Mouse (Mus musculus) kidney, postnatal 0 days (tissue): ENCODE measurements at regions not wholly inside any gene's neighbourhood (a gene's known extent, or its start where the extent isn't known, plus 50 kb on each side); places are given as distances from the start of the nearest gene placed in this dataset.

Experiments used
- ATAC-seq: fragments of 200-750 bp; cut with Nextera tagmentation; replicated peaks from 2 replicates; pipeline ENCODE4 v1.8.0; 2017; ENCODE audit warnings: low read depth, moderate number of reproducible peaks, moderate TSS enrichment, moderate library complexity; ENCODE audit not compliant: low FRiP score
- DNase-seq: peaks from one replicate; pipeline ENCODE4 v3.0.0-alpha.2; 2016; ENCODE audit warnings: low spot score
- H3K27ac ChIP-seq: fragments of 300-500 bp; sonication (generic); 2 replicates; pipeline ENCODE4 v1.5.1; 2014; ENCODE audit warnings: mild to moderate bottlenecking
- H3K27me3 ChIP-seq: fragments of 300-500 bp; sonication (generic); 2 replicates; pipeline ENCODE4 v1.6.1; 2014; ENCODE audit warnings: low read length, mixed read lengths; ENCODE audit not compliant: insufficient read depth
- H3K36me3 ChIP-seq: fragments of 300-500 bp; sonication (generic); 2 replicates; pipeline ENCODE4 v1.6.1; 2014; ENCODE audit warnings: low read length, mixed read lengths; ENCODE audit not compliant: insufficient read depth
- H3K4me1 ChIP-seq: fragments of 300-500 bp; sonication (generic); replicated peaks from 2 replicates; pipeline ENCODE4 v1.6.1; 2014; ENCODE audit warnings: antibody characterized with exemption, low read length, mixed read lengths; ENCODE audit not compliant: insufficient read depth
- H3K4me2 ChIP-seq: fragments of 300-500 bp; sonication (generic); 2 replicates; pipeline ENCODE4 v1.6.1; 2014; ENCODE audit warnings: mild to moderate bottlenecking, low read length, moderate library complexity, mixed read lengths
- H3K4me3 ChIP-seq: fragments of 300-500 bp; sonication (generic); replicated peaks from 2 replicates; pipeline ENCODE4 v1.5.1; 2014; ENCODE audit warnings: low read depth, low read length
- H3K9ac ChIP-seq: fragments of 300-500 bp; sonication (generic); 2 replicates; pipeline ENCODE4 v1.6.1; 2014; ENCODE audit warnings: low read depth, low read length
- H3K9me3 ChIP-seq: fragments of 300-500 bp; sonication (generic); replicated peaks from 2 replicates; pipeline ENCODE4 v1.6.1; 2016; ENCODE audit warnings: low read length, inconsistent platforms, mixed read lengths
- CTCF ChIP-seq: IDR thresholded peaks from 2 replicates; pipeline ENCODE4 v1.5.1; 2016; ENCODE audit warnings: antibody characterized with exemption, low read depth, mild to moderate bottlenecking, moderate library complexity
- WGBS: fragments of 180-500 bp; shearing (Covaris S2); extraction: QIAGEN DNeasy Blood & Tissue Kit; methylation state at CpG from one replicate; pipeline ENCODE4 v1.1.7; 2014; 5-methylcytosine and 5-hydroxymethylcytosine counted together

- WGBS = 37% methylated on average over 3 of the region's 3 CpGs
- Histone ChIP-seq H3K4me3 (no peak overlapping the region), H3K4me2 (no peak overlapping the region), H3K9ac (no peak overlapping the region), H3K27ac (no peak overlapping the region), H3K4me1 (no peaks in the 10 kb centered on the region), H3K9me3 (no peaks in the 10 kb centered on the region), H3K36me3 (no peaks in the 10 kb centered on the region), H3K27me3 (no peaks in the 10 kb centered on the region)
- DNase-seq (no peak), ATAC-seq (no peak)
- no peak for TF ChIP-seq CTCF
Observed at GRCm38 (mm10) chr13:16641611-16642449, 630.2 kb downstream of the Inhba start.

GRCm38 (mm10) chr13:16642450-16642994 is 630.9 kb downstream of the Inhba start:
- no peak overlapping the region for H3K4me2 ChIP-seq
- H3K9ac ChIP-seq = no peak overlapping the region
- no peaks in the 10 kb centered on the region for H3K9me3 ChIP-seq
- TF ChIP-seq CTCF = no peak
- WGBS = 57% methylated on average over 6 of the region's 6 CpGs
- no peaks in the 10 kb centered on the region for H3K4me1 ChIP-seq
- ATAC-seq = no peak
- H3K27me3 ChIP-seq = no peaks in the 10 kb centered on the region
- H3K27ac ChIP-seq = no peak overlapping the region
- no peaks in the 10 kb centered on the region for H3K36me3 ChIP-seq
- H3K4me3 ChIP-seq = no peak overlapping the region
- DNase-seq = no peak

- 66% methylated on average over 3 of the region's 3 CpGs for WGBS
- Histone ChIP-seq H3K4me1 (no peaks in the 10 kb centered on the region), H3K27me3 (no peaks in the 10 kb centered on the region), H3K9ac (no peak overlapping the region), H3K9me3 (no peaks in the 10 kb centered on the region), H3K4me3 (no peak overlapping the region), H3K36me3 (no peaks in the 10 kb centered on the region), H3K27ac (no peak overlapping the region), H3K4me2 (no peak overlapping the region)
- ATAC-seq (no peak), DNase-seq (no peak)
- TF ChIP-seq CTCF = no peak
Observed at GRCm38 (mm10) chr13:16645311-16645710, 633.7 kb downstream of the Inhba start.

GRCm38 (mm10) chr13:16646056-16646455 is 634.4 kb downstream of the Inhba start:
- no peaks in the 10 kb centered on the region for H3K36me3 ChIP-seq
- no peak overlapping the region for H3K9ac ChIP-seq
- no peaks in the 10 kb centered on the region for H3K9me3 ChIP-seq
- H3K4me2 ChIP-seq = no peak overlapping the region
- H3K4me1 ChIP-seq = no peaks in the 10 kb centered on the region
- H3K4me3 ChIP-seq = no peak overlapping the region
- TF ChIP-seq CTCF = no peak
- no peaks in the 10 kb centered on the region for H3K27me3 ChIP-seq
- no peak for ATAC-seq
- no peak overlapping the region for H3K27ac ChIP-seq
- DNase-seq = no peak

- Histone ChIP-seq H3K4me1 (no peaks in the 10 kb centered on the region), H3K36me3 (no peaks in the 10 kb centered on the region), H3K4me2 (no peak overlapping the region), H3K27ac (no peak overlapping the region), H3K27me3 (no peaks in the 10 kb centered on the region), H3K4me3 (no peak overlapping the region), H3K9ac (no peak overlapping the region), H3K9me3 (no peaks in the 10 kb centered on the region)
- ATAC-seq = no peak
- TF ChIP-seq CTCF = no peak
- no peak for DNase-seq
Observed at GRCm38 (mm10) chr13:16646649-16647048, 635.0 kb downstream of the Inhba start.

GRCm38 (mm10) chr13:16656110-16656509 is 644.5 kb downstream of the Inhba start:
- TF ChIP-seq CTCF = no peak
- no peak for ATAC-seq
- 72% methylated on average over 4 of the region's 4 CpGs for WGBS

More at GRCm38 (mm10) chr13:16656110-16656509, 644.5 kb downstream of the Inhba start:
- H3K4me3 ChIP-seq = no peak overlapping the region
- no peaks in the 10 kb centered on the region for H3K4me1 ChIP-seq
- no peak overlapping the region for H3K27ac ChIP-seq
- H3K4me2 ChIP-seq = no peak overlapping the region
- no peaks in the 10 kb centered on the region for H3K9me3 ChIP-seq
- H3K36me3 ChIP-seq = no peaks in the 10 kb centered on the region
- DNase-seq = no peak
- no peak overlapping the region for H3K9ac ChIP-seq
- no peaks in the 10 kb centered on the region for H3K27me3 ChIP-seq
